In the genomic region with DNA sequence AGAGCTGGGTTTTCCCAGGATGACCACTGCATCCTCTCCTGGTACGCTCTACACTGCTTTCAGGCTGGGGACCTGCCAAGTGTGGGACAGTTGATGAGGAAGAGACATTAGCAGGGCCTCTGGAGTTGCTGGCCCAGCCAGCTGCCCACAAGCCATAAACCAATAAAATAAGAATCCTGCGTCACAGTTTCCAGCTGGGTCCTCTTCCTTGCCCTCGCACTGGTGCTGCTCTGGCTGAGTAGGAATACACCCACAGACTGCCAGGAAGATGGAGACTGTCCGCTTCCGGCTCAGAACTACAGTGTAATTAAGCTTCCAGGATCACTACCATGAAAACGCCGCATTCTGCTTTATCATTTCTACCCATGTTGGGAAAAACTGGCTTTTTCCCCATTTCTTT, we compare ENCODE assay signal across 27 mouse cellular contexts. TPM values are rescaled to one million over a fixed set of nuclear protein-coding genes. Genes with fewer than 3 reads are reported as not detected.
DNase-seq lines count a peak whose midpoint lies in the region; ATAC-seq lines count a peak whose summit lies in the region.
"Had no signal": no experiment of that assay in that cellular context is flagged by ENCODE, and none has a peak within 500 bp of the region (broad histone marks: within the 10 kb centered on the region; RNA-seq: fewer than 3 reads in every experiment).

No protein-coding gene starts in this region.

- DNase-seq in frontal cortex, postnatal 36 days (ENCODE audit: low spot score in 2 of 2), result no peak
- DNase-seq in kidney, postnatal 14 days, result peak; percentile 32
- peak; percentile 56 for DNase-seq in brain, adult 2 months (ENCODE audit: low read depth, low spot score)
- DNase-seq in large intestine, adult 2 months (ENCODE audit: low read depth, low spot score), result peak; percentile 52
- no peak for DNase-seq in midbrain, embryonic 11.5 days (ENCODE audit: low spot score, missing footprints)
- DNase-seq: cerebellum, adult 18-20 months; cerebellum, postnatal 14 days; forebrain, postnatal 0 days; heart, adult 18-20 months; heart, postnatal 14 days; kidney, adult 9 months; layer of hippocampus, postnatal 36 days; lung, postnatal 36 days; midbrain, embryonic 14.5 days; thymus, adult 2 months; thymus, postnatal 4 days had no signal

- H3K9ac ChIP-seq in kidney, embryonic 14.5 days (ENCODE audit: low read depth, low read length), result no peak overlapping the region
- no peak overlapping the region for H3K9ac ChIP-seq in midbrain, embryonic 11.5 days (ENCODE audit: low read length)
- H3K9ac ChIP-seq: embryonic facial prominence, embryonic 12.5 days; forebrain, postnatal 0 days; heart, embryonic 12.5 days; hindbrain, embryonic 12.5 days; limb, embryonic 15.5 days; liver, embryonic 14.5 days; lung, embryonic 15.5 days; neural tube, embryonic 12.5 days had no signal

- peaks cover 90% of the 10 kb centered on the region for H3K36me3 ChIP-seq in kidney, embryonic 14.5 days (ENCODE audit: control insufficient read depth, insufficient read depth, low read length)
- peaks cover 22% of the 10 kb centered on the region for H3K36me3 ChIP-seq in midbrain, embryonic 11.5 days (ENCODE audit: control insufficient read depth, insufficient read depth, low read length)

- 72% methylated on average over 7 of the region's 7 CpGs for WGBS in kidney, embryonic 14.5 days
- WGBS in large intestine, adult 2 months, result 29% methylated on average over 7 of the region's 7 CpGs
- 93% methylated on average over 7 of the region's 7 CpGs for WGBS in midbrain, embryonic 11.5 days

- H3K4me1 ChIP-seq in kidney, embryonic 14.5 days (ENCODE audit: control insufficient read depth, insufficient read depth, low read length), result no peaks in the 10 kb centered on the region
- no peaks in the 10 kb centered on the region for H3K4me1 ChIP-seq in midbrain, embryonic 11.5 days (ENCODE audit: control insufficient read depth, insufficient read depth, low read length)
- H3K4me1 ChIP-seq: embryonic facial prominence, embryonic 12.5 days; heart, embryonic 12.5 days; hindbrain, embryonic 12.5 days; limb, embryonic 15.5 days; lung, embryonic 15.5 days; megakaryocyte, embryonic 14.5 days; neural tube, embryonic 12.5 days had no signal

- no peaks in the 10 kb centered on the region for H3K9me3 ChIP-seq in kidney, embryonic 14.5 days (ENCODE audit: control insufficient read depth, low read length)
- no peaks in the 10 kb centered on the region for H3K9me3 ChIP-seq in midbrain, embryonic 11.5 days (ENCODE audit: control insufficient read depth, low read length)
- H3K9me3 ChIP-seq: embryonic facial prominence, embryonic 12.5 days; heart, embryonic 12.5 days; hindbrain, embryonic 12.5 days; limb, embryonic 15.5 days; lung, embryonic 15.5 days; megakaryocyte, embryonic 14.5 days; neural tube, embryonic 12.5 days had no signal

- H3K4me2 ChIP-seq in kidney, embryonic 14.5 days (replicated peaks; ENCODE audit: low read depth, low read length), result no peak overlapping the region
- H3K4me2 ChIP-seq in midbrain, embryonic 11.5 days, result no peak overlapping the region
- H3K4me2 ChIP-seq: embryonic facial prominence, embryonic 12.5 days; heart, embryonic 12.5 days; hindbrain, embryonic 12.5 days; limb, embryonic 15.5 days; lung, embryonic 15.5 days; neural tube, embryonic 12.5 days had no signal

- H3K27ac ChIP-seq in kidney, embryonic 14.5 days (ENCODE audit: low read depth, low read length), result no peak overlapping the region
- H3K27ac ChIP-seq in midbrain, embryonic 11.5 days (ENCODE audit: low read depth, low read length), result no peak overlapping the region
- H3K27ac ChIP-seq: embryonic facial prominence, embryonic 12.5 days; hindbrain, embryonic 12.5 days; limb, embryonic 15.5 days; liver, embryonic 14.5 days; lung, embryonic 15.5 days; neural tube, embryonic 12.5 days; stomach, postnatal 0 days had no signal

- no peaks in the 10 kb centered on the region for H3K27me3 ChIP-seq in kidney, embryonic 14.5 days (ENCODE audit: control insufficient read depth, insufficient read depth, low read length)
- H3K27me3 ChIP-seq in midbrain, embryonic 11.5 days (ENCODE audit: control insufficient read depth, insufficient read depth, low read length), result no peaks in the 10 kb centered on the region
- H3K27me3 ChIP-seq: embryonic facial prominence, embryonic 12.5 days; heart, embryonic 12.5 days; hindbrain, embryonic 12.5 days; limb, embryonic 15.5 days; lung, embryonic 15.5 days; neural tube, embryonic 12.5 days had no signal

- ATAC-seq in frontal cortex, adult (ENCODE audit: low TSS enrichment), result peak; percentile 51; the same call in 1 of the 2 replicates
- no peak for ATAC-seq in kidney, embryonic 14.5 days (ENCODE audit: low FRiP score, low TSS enrichment)
- ATAC-seq in midbrain, embryonic 11.5 days (ENCODE audit: low FRiP score), result no peak
- ATAC-seq: forebrain, postnatal 0 days had no signal

- H3K4me3 ChIP-seq in kidney, embryonic 14.5 days (ENCODE audit: low read length), result no peak overlapping the region
- H3K4me3 ChIP-seq in midbrain, embryonic 11.5 days (ENCODE audit: low read depth, low read length), result no peak overlapping the region
- H3K4me3 ChIP-seq: embryonic facial prominence, embryonic 12.5 days; heart, embryonic 12.5 days; hindbrain, embryonic 12.5 days; limb, embryonic 15.5 days; lung, embryonic 15.5 days; megakaryocyte, embryonic 14.5 days; neural tube, embryonic 12.5 days had no signal

RNA-seq across cellular contexts. Expression of a gene that starts 23.4 kb away (rescaled TPM):
- 23.4 and 36.2 TPM in 2 replicates for polyA plus RNA-seq in kidney, embryonic 14.5 days (2014; fragmentation: Nextera tagmentation; extraction: Ambion mirVana)
- polyA plus RNA-seq in large intestine, adult 2 months (2012; rRNA removed), result 4.4 and 6.2 TPM in 2 replicates
- 26.9 and 27.1 TPM in 2 replicates for polyA plus RNA-seq in midbrain, embryonic 11.5 days (2014; fragmentation: Nextera tagmentation; extraction: Ambion mirVana)

RNA-seq across cellular contexts. Expression of a gene that starts 33.3 kb away (rescaled TPM):
- polyA plus RNA-seq in kidney, embryonic 14.5 days (2014; fragmentation: Nextera tagmentation; extraction: Ambion mirVana), result 24.3 and 30.8 TPM in 2 replicates
- polyA plus RNA-seq in large intestine, adult 2 months (2012; rRNA removed), result 9.2 and 13.1 TPM in 2 replicates
- 12.6 and 14.5 TPM in 2 replicates for polyA plus RNA-seq in midbrain, embryonic 11.5 days (2014; fragmentation: Nextera tagmentation; extraction: Ambion mirVana)

RNA-seq across cellular contexts. Expression of a gene that starts 44.5 kb away (rescaled TPM):
- polyA plus RNA-seq in kidney, embryonic 14.5 days (2014; fragmentation: Nextera tagmentation; extraction: Ambion mirVana), result 7.8 and 16.2 TPM in 2 replicates
- 30.9 and 55.9 TPM in 2 replicates for polyA plus RNA-seq in large intestine, adult 2 months (2012; rRNA removed)
- 11.1 and 14.4 TPM in 2 replicates for polyA plus RNA-seq in midbrain, embryonic 11.5 days (2014; fragmentation: Nextera tagmentation; extraction: Ambion mirVana)

RNA-seq across cellular contexts. Expression of a gene that starts 44.9 kb away (rescaled TPM):
- 54.0 and 74.3 TPM in 2 replicates for polyA plus RNA-seq in kidney, embryonic 14.5 days (2014; fragmentation: Nextera tagmentation; extraction: Ambion mirVana)
- 8.0 and 14.1 TPM in 2 replicates for polyA plus RNA-seq in large intestine, adult 2 months (2012; rRNA removed)
- 73.4 and 81.8 TPM in 2 replicates for polyA plus RNA-seq in midbrain, embryonic 11.5 days (2014; fragmentation: Nextera tagmentation; extraction: Ambion mirVana)

Comparison
In these comparisons a context has a peak if more than half of its experiments do, and no peak if none do; other contexts are left out.
1. DNase-seq: peak in kidney, postnatal 14 days (single experiment), brain, adult 2 months (single experiment) and large intestine, adult 2 months (single experiment); none in frontal cortex, postnatal 36 days (0 of 2) and midbrain, embryonic 11.5 days (single experiment).